Mouse (Mus musculus) forebrain, postnatal 0 days (tissue): ENCODE data around the gene Rps25. TPM values are rescaled to one million over a fixed set of nuclear protein-coding genes. Genes with fewer than 3 reads are reported as not detected.
"Not testable (repeated sequence)": the region's sequence is repeated elsewhere in the genome, so short reads cannot be mapped to it uniquely, and the experiment has no call there.

Experiments used
- ATAC-seq: fragments of 200-750 bp; cut with Nextera tagmentation; 2 replicates; pipeline ENCODE4 v1.8.0; 2017; ENCODE audit warnings: mild to moderate bottlenecking, moderate library complexity
- DNase-seq: peaks from one replicate; pipeline ENCODE4 v3.0.0-alpha.2; 2015
- H3K27ac ChIP-seq: fragments of 300-500 bp; sonication (generic); 2 replicates; pipeline ENCODE4 v1.5.1; 2014; ENCODE audit warnings: low read depth, mild to moderate bottlenecking, antibody characterized with exemption, low read length, moderate library complexity, mixed read lengths
- H3K27me3 ChIP-seq: fragments of 300-500 bp; sonication (generic); 2 replicates; pipeline ENCODE4 v1.6.1; 2014; ENCODE audit warnings: mild to moderate bottlenecking, low read length, mixed read lengths; ENCODE audit not compliant: insufficient read depth
- H3K36me3 ChIP-seq: fragments of 300-500 bp; sonication (generic); 2 replicates; pipeline ENCODE4 v1.6.1; 2014; ENCODE audit warnings: mild to moderate bottlenecking, moderate library complexity; ENCODE audit not compliant: insufficient read depth
- H3K4me1 ChIP-seq: fragments of 300-500 bp; sonication (generic); 2 replicates; pipeline ENCODE4 v1.6.1; 2014; ENCODE audit warnings: antibody characterized with exemption; ENCODE audit not compliant: insufficient read depth
- H3K4me2 ChIP-seq: fragments of 300-500 bp; sonication (generic); 2 replicates; pipeline ENCODE4 v1.6.1; 2014; ENCODE audit warnings: low read depth, mild to moderate bottlenecking, moderate library complexity
- H3K4me3 ChIP-seq: fragments of 300-500 bp; sonication (generic); 2 replicates; pipeline ENCODE4 v1.5.1; 2014; ENCODE audit warnings: low read depth, low read length, mixed read lengths
- H3K9ac ChIP-seq: fragments of 300-500 bp; sonication (generic); 2 replicates; pipeline ENCODE4 v1.6.1; 2014; ENCODE audit warnings: mild to moderate bottlenecking
- H3K9me3 ChIP-seq: fragments of 300-500 bp; sonication (generic); 2 replicates; pipeline ENCODE4 v1.6.1; 2016; ENCODE audit warnings: low read length
- CTCF ChIP-seq: sonication (generic); IDR thresholded peaks from 2 replicates; pipeline ENCODE4 v1.5.1; 2016; ENCODE audit warnings: antibody characterized with exemption, control low read depth, low read depth
- WGBS: fragments of 180-500 bp; shearing (Covaris S2); extraction: QIAGEN DNeasy Blood & Tissue Kit; methylation state at CpG from one replicate; pipeline ENCODE4 v1.1.7; 2014; 5-methylcytosine and 5-hydroxymethylcytosine counted together
- polyA plus RNA-seq: library from polyadenylated mRNA; unstranded; fragments of >200 nt; fragmentation: Nextera tagmentation; extraction: Ambion mirVana; gene quantifications from 2 replicates; pipeline ENCODE4 v1.2.1, GENCODE M21; 2015
- total RNA-seq: library from RNA; depleted of rRNA; stranded (reverse); fragments of >200 nt; gene quantifications from 2 replicates; pipeline ENCODE4 v1.2.3, GENCODE M21; 2014

Gene Rps25
- total and polyA plus RNA-seq, 2 experiments from 2014 or later = 704 to 1,723 TPM

DNA sequence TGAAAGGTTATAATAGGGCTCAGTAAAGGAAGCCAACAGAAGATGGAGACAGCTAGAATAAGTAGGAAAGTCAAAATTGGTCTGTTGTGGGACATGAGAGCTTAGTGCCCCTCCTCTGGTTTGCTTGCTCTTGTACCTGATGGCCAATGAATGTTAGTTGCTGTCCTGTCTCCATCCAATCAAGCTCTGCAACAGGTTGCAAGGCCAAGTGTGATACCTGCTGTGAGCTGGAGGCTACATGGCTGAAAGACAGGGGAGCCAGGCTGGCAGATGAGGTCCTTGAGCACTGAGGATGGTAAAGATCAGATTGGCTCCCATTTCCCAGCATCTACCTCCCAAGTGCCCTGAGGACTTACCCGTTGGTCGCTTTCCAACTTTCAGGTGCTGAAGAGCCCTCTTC, 5.8 kb downstream of the Rps25 start:
- H3K9ac ChIP-seq = no peak overlapping the region
- no peak overlapping the region for H3K4me3 ChIP-seq
- H3K4me2 ChIP-seq = no peak overlapping the region
- DNase-seq (no peak), ATAC-seq (no peak)
- TF ChIP-seq CTCF = no peak
- WGBS = 85% methylated on average over 2 of the region's 2 CpGs
- no peak overlapping the region for H3K27ac ChIP-seq
- peaks cover 10% of the 10 kb centered on the region; the same call in 1 of the 2 replicates for H3K4me1 ChIP-seq
- H3K27me3 ChIP-seq = no peaks in the 10 kb centered on the region
- peaks cover 38% of the 10 kb centered on the region for H3K36me3 ChIP-seq
- no peaks in the 10 kb centered on the region for H3K9me3 ChIP-seq

DNA sequence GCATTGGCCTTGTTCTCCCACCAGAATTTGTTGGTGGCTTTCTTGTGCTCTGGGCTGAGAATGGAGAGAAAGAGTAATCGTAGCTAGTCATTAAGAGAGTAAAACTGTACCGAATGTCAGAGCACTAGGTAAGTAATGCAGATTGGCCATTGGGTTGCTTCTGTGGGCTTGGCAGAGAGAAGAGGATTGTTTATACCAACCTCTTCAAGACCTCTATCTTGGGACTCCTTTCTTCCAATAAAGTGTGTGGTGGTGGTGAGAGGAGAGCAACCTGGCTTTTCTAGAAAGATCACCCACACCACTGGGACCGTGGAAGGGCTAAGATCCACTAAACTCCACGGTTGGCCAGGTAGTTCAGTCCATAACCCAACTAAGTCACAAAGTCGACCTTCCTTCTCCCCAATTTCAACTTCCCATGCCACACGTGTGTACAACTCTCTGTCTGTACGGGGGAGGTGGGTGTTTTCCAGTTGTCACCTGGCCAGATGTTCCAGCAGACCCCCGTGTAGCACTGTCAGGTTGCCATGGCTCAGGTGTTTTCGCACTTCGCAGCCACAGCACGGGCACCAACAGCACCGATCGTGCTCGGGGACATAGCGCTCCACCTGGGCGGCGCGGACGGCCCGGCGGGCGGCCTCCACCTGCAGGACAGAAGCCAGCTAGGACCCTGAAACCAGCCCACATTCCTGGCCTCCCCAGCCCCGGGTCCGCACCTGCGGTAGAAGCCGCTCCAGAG, 10.4 kb downstream of the Rps25 start:
- DNase-seq (no peak), ATAC-seq (peak; percentile 26; the same call in 1 of the 2 replicates)
- 8% methylated on average over 26 of the region's 26 CpGs for WGBS

GRCm38 (mm10) chr9:44417892-44418363, 11.0 kb downstream of the Rps25 start:
- under 1% methylated on average over 38 of the region's 38 CpGs for WGBS
- Histone ChIP-seq H3K27me3 (no peaks in the 10 kb centered on the region), H3K4me3 (peak overlapping the region; percentile 72), H3K27ac (peak overlapping the region; percentile 77), H3K4me2 (peak overlapping the region; percentile 98), H3K4me1 (peaks cover 6% of the 10 kb centered on the region; the same call in 1 of the 2 replicates), H3K9me3 (no peaks in the 10 kb centered on the region), H3K36me3 (peaks cover 5% of the 10 kb centered on the region), H3K9ac (peak overlapping the region; percentile 76)
- ATAC-seq = peak; percentile 89
- TF ChIP-seq CTCF = peak; percentile 93
- peak; percentile 96 for DNase-seq

More for the DNA sequence above, 10.4 kb downstream of the Rps25 start:
- no peaks in the 10 kb centered on the region for H3K27me3 ChIP-seq
- peak overlapping the region; percentile 77; the same call in 1 of the 2 replicates for H3K27ac ChIP-seq
- no peaks in the 10 kb centered on the region for H3K9me3 ChIP-seq
- H3K4me3 ChIP-seq = peak overlapping the region; percentile 72
- peak overlapping the region; percentile 98 for H3K4me2 ChIP-seq
- peaks cover 10% of the 10 kb centered on the region for H3K36me3 ChIP-seq
- peaks cover 6% of the 10 kb centered on the region; the same call in 1 of the 2 replicates for H3K4me1 ChIP-seq
- no peak for TF ChIP-seq CTCF
- peak overlapping the region; percentile 76 for H3K9ac ChIP-seq

DNA sequence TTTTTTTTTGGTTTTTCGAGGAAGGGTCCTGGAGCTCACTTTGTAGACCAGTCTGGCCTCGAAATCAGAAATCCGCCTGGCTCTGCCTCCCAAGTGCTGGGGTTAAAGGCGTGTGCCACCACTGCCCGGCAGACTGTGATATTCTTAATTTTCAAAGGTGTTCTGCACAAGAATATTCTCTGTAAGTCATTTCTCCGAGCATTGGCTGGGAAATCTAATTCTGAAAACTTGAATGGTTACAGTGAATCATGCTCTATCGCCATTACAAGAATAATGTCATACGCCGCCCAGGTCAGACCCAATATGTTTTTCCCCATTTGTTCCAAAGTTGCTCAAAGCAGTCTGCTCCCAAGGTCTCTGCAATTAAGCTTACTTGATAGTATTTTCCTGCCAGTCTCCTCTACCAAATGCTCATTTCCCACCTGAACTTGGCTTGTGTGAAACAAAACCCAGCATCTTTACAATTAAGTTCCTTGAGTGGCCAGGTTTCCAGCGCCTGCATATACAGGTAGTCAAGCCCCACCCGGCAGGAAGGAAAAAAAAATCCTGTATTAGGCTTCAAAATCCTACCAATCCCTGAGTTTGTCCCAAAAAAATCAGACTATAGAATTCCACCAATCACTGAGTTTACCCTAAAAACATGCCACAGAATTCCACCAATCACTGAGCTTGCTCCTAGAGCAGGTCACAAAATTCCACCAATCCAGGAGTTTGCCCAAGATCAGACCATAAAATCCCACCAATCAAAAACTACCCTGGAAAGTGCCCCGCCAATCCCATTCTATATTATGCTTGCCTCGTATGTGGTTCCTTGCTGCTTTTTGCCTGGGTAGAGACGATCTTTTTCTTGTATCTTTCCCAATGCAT, 11.8 kb downstream of the Rps25 start, which contains the start of gene Ccdc84:
Ccdc84 (minus strand) TSS at position 51 of the 867 bp plus-strand sequence.
- peak within 1 kb of the TSS; percentile 76 for H3K9ac ChIP-seq
- DNase-seq = no peak
- no peak for ATAC-seq
- WGBS = 75% methylated on average over 14 of the region's 14 CpGs
- TF ChIP-seq CTCF = no peak
- peak within 1 kb of the TSS; percentile 98 for H3K4me2 ChIP-seq
- H3K27ac ChIP-seq = peak within 1 kb of the TSS; percentile 77
- no peaks in the 10 kb centered on the region for H3K27me3 ChIP-seq
- H3K4me3 ChIP-seq = peak within 1 kb of the TSS; percentile 72
- H3K4me1 ChIP-seq = peaks cover 6% of the 10 kb centered on the region; the same call in 1 of the 2 replicates
- no peaks in the 10 kb centered on the region for H3K36me3 ChIP-seq
- no peaks in the 10 kb centered on the region for H3K9me3 ChIP-seq

DNA sequence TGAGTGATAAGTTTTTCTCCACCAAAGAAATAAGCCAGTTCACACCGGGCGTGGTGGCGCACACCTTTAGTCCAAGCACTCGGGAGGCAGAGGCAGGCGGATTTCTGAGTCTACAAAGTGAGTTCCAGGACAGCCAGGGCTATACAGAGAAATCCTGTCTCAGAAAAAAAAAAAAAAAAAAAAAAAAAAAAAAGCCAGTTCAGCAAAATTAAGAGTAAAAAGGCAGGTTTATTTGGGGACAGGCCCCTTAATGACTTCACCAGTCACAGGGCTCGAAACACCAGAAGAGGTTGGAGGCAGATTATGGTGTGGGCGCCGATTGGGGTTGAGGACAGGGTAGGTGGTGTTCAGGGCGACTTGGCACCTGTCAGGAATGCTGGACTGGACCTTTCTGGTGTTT, 12.8 kb downstream of the Rps25 start:
- not testable (repeated sequence) for H3K9me3 ChIP-seq, H3K27ac ChIP-seq, DNase-seq, H3K4me3 ChIP-seq, H3K4me2 ChIP-seq, H3K36me3 ChIP-seq, ATAC-seq, H3K27me3 ChIP-seq, H3K9ac ChIP-seq, H3K4me1 ChIP-seq
- WGBS = 97% methylated on average over 9 of the region's 9 CpGs

GRCm38 (mm10) chr9:44420280-44420898, 13.4 kb downstream of the Rps25 start:
- ATAC-seq (no peak), DNase-seq (no peak)
- Histone ChIP-seq H3K4me2 (no peak overlapping the region), H3K9me3 (no peaks in the 10 kb centered on the region), H3K9ac (no peak overlapping the region), H3K4me3 (no peak overlapping the region), H3K36me3 (no peaks in the 10 kb centered on the region), H3K27ac (no peak overlapping the region), H3K27me3 (no peaks in the 10 kb centered on the region), H3K4me1 (peaks cover 6% of the 10 kb centered on the region; the same call in 1 of the 2 replicates)
- 78% methylated on average over 5 of the region's 5 CpGs for WGBS
- no peak for TF ChIP-seq CTCF
